Mouse (Mus musculus) CH12.LX (cell line): ENCODE data around the gene Hscb. TPM values are rescaled to one million over a fixed set of nuclear protein-coding genes. Genes with fewer than 3 reads are reported as not detected.

ENCODE experiments used
- DNase-seq: peaks from one replicate; pipeline ENCODE4 v3.0.0-alpha.2; 2013; ENCODE audit errors: extremely low read depth
- H3K27ac ChIP-seq: 2 replicates; pipeline ENCODE4 v1.5.1; 2012; ENCODE audit warnings: low read depth, mild to moderate bottlenecking, control low read depth, moderate library complexity; ENCODE audit not compliant: insufficient read depth
- H3K27me3 ChIP-seq: replicated peaks from 2 replicates; pipeline ENCODE3; 2012; ENCODE audit warnings: inconsistent platforms
- H3K36me3 ChIP-seq, 2 experiments: replicated peaks in 1 of 2; 2 replicates each; pipeline versions ENCODE3 to v1.6.1; 2012; ENCODE audit warnings: inconsistent platforms in 1 of 2, low read length in 1 of 2, mild to moderate bottlenecking in 1 of 2, mixed read lengths in 1 of 2, moderate library complexity in 1 of 2; ENCODE audit not compliant: control insufficient read depth in 1 of 2, insufficient read depth in 1 of 2
- H3K4me1 ChIP-seq, 2 experiments: 2 replicates each; pipeline ENCODE4 v1.6.1; 2012; ENCODE audit warnings: inconsistent platforms in 1 of 2, moderate library complexity in 1 of 2; ENCODE audit not compliant: insufficient read depth in 2 of 2, control insufficient read depth in 1 of 2
- H3K4me2 ChIP-seq: 2 replicates; pipeline ENCODE4 v1.6.1; 2012; ENCODE audit warnings: low read depth, mild to moderate bottlenecking, control low read depth; ENCODE audit not compliant: poor library complexity, insufficient read depth, severe bottlenecking
- H3K4me3 ChIP-seq, 3 experiments: fragments of 150-350 bp in 1 of 3; sonication (generic) in 1 of 3; replicated peaks in 1 of 3; 2 replicates each; pipeline versions ENCODE3 to v1.5.1; 2011 to 2012; ENCODE audit warnings: low read depth in 2 of 3, low read length in 2 of 3, mild to moderate bottlenecking in 2 of 3, moderate library complexity in 2 of 3, control low read depth in 1 of 3, improper control_type of control experiment in 1 of 3, inconsistent platforms in 1 of 3, mixed read lengths in 1 of 3; ENCODE audit not compliant: poor library complexity in 1 of 3
- H3K79me2 ChIP-seq: replicated peaks from 2 replicates; pipeline ENCODE4 v1.6.1; 2012; ENCODE audit warnings: mild to moderate bottlenecking, moderate library complexity; ENCODE audit not compliant: control insufficient read depth, poor library complexity, insufficient read depth, severe bottlenecking; ENCODE audit errors: extremely low read depth
- H3K9ac ChIP-seq: 2 replicates; pipeline ENCODE4 v1.6.1; 2012; ENCODE audit warnings: low read depth, mild to moderate bottlenecking, control low read depth, moderate library complexity; ENCODE audit not compliant: insufficient read depth
- H3K9me3 ChIP-seq: replicated peaks from 2 replicates; pipeline ENCODE3; 2012; ENCODE audit warnings: low read length, inconsistent platforms, mixed read lengths
- BHLHE40 ChIP-seq: IDR thresholded peaks from 2 replicates; pipeline ENCODE4 v1.6.1; 2011; ENCODE audit warnings: mild to moderate bottlenecking, low read depth, low read length, improper control_type of control experiment
- CTCF ChIP-seq, 2 experiments: IDR thresholded peaks in 1 of 2; conservative IDR thresholded peaks in 1 of 2; 2 replicates each; pipeline ENCODE4 v1.5.1; 2011 to 2012; ENCODE audit warnings: low read depth in 2 of 2, low read length in 2 of 2, improper control_type of control experiment in 1 of 2, inconsistent platforms in 1 of 2, mild to moderate bottlenecking in 1 of 2, moderate library complexity in 1 of 2
- ELF1 ChIP-seq: IDR thresholded peaks from 2 replicates; pipeline ENCODE4 v1.6.1; 2014; ENCODE audit warnings: low read depth, mild to moderate bottlenecking, inconsistent platforms, low read length, improper control_type of control experiment
- EP300 ChIP-seq: IDR thresholded peaks from 2 replicates; pipeline ENCODE4 v1.6.1; 2011; ENCODE audit warnings: low read length, improper control_type of control experiment
- KAT2A ChIP-seq: IDR thresholded peaks from 2 replicates; pipeline ENCODE4 v1.6.1; 2012; ENCODE audit warnings: low read length, improper control_type of control experiment, inconsistent platforms; ENCODE audit not compliant: insufficient replicate concordance
- MYC ChIP-seq: IDR thresholded peaks from 2 replicates; pipeline ENCODE4 v1.6.1; 2011; ENCODE audit warnings: low read depth, mild to moderate bottlenecking, improper control_type of control experiment, low read length
- NELFE ChIP-seq: IDR thresholded peaks from 2 replicates; pipeline ENCODE4 v1.6.1; 2011; ENCODE audit warnings: low read depth, low read length, improper control_type of control experiment
- POLR2A ChIP-seq: IDR thresholded peaks from 2 replicates; pipeline ENCODE4 v1.6.1; 2011; ENCODE audit warnings: low read depth, mild to moderate bottlenecking, improper control_type of control experiment, low read length
- RAD21 ChIP-seq: IDR thresholded peaks from 2 replicates; pipeline ENCODE4 v1.6.1; 2011; ENCODE audit warnings: low read depth, mild to moderate bottlenecking, low read length, improper control_type of control experiment, moderate library complexity
- SIN3A ChIP-seq: IDR thresholded peaks from 2 replicates; pipeline ENCODE4 v1.6.1; 2012; ENCODE audit warnings: low read length, improper control_type of control experiment, inconsistent platforms
- SMC3 ChIP-seq: IDR thresholded peaks from 2 replicates; pipeline ENCODE4 v1.6.1; 2011; ENCODE audit warnings: low read depth, low read length, improper control_type of control experiment
- TCF12 ChIP-seq: IDR thresholded peaks from 2 replicates; pipeline ENCODE4 v1.6.1; 2014; ENCODE audit warnings: low read depth, mild to moderate bottlenecking, inconsistent platforms, low read length, improper control_type of control experiment
- UBTF ChIP-seq: IDR thresholded peaks from 2 replicates; pipeline ENCODE4 v1.6.1; 2012; ENCODE audit warnings: low read depth, mild to moderate bottlenecking, inconsistent platforms, low read length, improper control_type of control experiment, moderate library complexity
- USF2 ChIP-seq: conservative IDR thresholded peaks from 2 replicates; pipeline ENCODE4 v1.6.1; 2011; ENCODE audit warnings: low read depth, low read length, improper control_type of control experiment
- ZC3H11A ChIP-seq: IDR thresholded peaks from 2 replicates; pipeline ENCODE4 v1.6.1; 2012; ENCODE audit warnings: low read depth, mild to moderate bottlenecking, inconsistent platforms, low read length, improper control_type of control experiment
- ZKSCAN1 ChIP-seq: IDR thresholded peaks from 2 replicates; pipeline ENCODE4 v1.6.1; 2012; ENCODE audit warnings: low read depth, inconsistent platforms, low read length, improper control_type of control experiment, borderline replicate concordance
- ZMIZ1 ChIP-seq: IDR thresholded peaks from 2 replicates; pipeline ENCODE4 v1.6.1; 2012; ENCODE audit warnings: low read depth, mild to moderate bottlenecking, inconsistent platforms, low read length, improper control_type of control experiment
- dilution Hi-C: fragments of 300-500 bp; cut with MboI; formaldehyde crosslinking; loops from 2 replicates; pipeline ENCODE4 v1.14.3; 2020; ENCODE audit warnings: low sequenced_read_pairs; ENCODE audit not compliant: extremely low pct_unique_long_range_greater_than_20kb, extremely low pct_ligation_motif_present
- in situ Hi-C: fragments of 300-500 bp; cut with MboI; formaldehyde crosslinking; loops from 3 replicates; pipeline ENCODE4 v1.14.3; 2019; ENCODE audit warnings: low sequenced_read_pairs, low pct_ligation_motif_present, low pct_unique_long_range_greater_than_20kb, mixed read lengths
- polyA plus RNA-seq: library from polyadenylated mRNA; unstranded; fragments of >175 nt; gene quantifications from 2 replicates; pipeline ENCODE4 v1.2.1, GENCODE M21; 2012; ENCODE audit warnings: low read depth; ENCODE audit not compliant: insufficient read length
- total RNA-seq, 2 experiments: library from RNA; depleted of rRNA; stranded (reverse); fragments of 300-350 nt in 1 of 2; fragments of >200 nt in 1 of 2; gene quantifications; 2 replicates each; pipeline ENCODE4 v1.2.3; 2012 to 2014

Gene Hscb
- total and polyA plus RNA-seq, 3 experiments, result 28.2 to 64.0 (median 59.5) TPM

GRCm38 (mm10) chr5:110827576-110827975 lies 12.0 kb downstream of the Hscb start (continued):
- no peak for TF ChIP-seq KAT2A
- TF ChIP-seq SIN3A, result no peak
- TF ChIP-seq ZMIZ1, result no peak
- TF ChIP-seq NELFE, result no peak
- no peak for TF ChIP-seq ZC3H11A
- no peak for TF ChIP-seq ZKSCAN1
- TF ChIP-seq BHLHE40, result no peak
- TF ChIP-seq CTCF (conservative IDR thresholded peaks at IDR 0.05 in 1 of 2, IDR thresholded peaks at IDR 0.05 in 1 of 2; ENCODE audit: low read depth in 2 of 2, low read length in 2 of 2), result no peak
- no peak for TF ChIP-seq POLR2A
- TF ChIP-seq SMC3, result no peak
- no peak for TF ChIP-seq RAD21
- no peak for TF ChIP-seq ELF1
- no peak for TF ChIP-seq MYC
- TF ChIP-seq UBTF, result no peak

DNA sequence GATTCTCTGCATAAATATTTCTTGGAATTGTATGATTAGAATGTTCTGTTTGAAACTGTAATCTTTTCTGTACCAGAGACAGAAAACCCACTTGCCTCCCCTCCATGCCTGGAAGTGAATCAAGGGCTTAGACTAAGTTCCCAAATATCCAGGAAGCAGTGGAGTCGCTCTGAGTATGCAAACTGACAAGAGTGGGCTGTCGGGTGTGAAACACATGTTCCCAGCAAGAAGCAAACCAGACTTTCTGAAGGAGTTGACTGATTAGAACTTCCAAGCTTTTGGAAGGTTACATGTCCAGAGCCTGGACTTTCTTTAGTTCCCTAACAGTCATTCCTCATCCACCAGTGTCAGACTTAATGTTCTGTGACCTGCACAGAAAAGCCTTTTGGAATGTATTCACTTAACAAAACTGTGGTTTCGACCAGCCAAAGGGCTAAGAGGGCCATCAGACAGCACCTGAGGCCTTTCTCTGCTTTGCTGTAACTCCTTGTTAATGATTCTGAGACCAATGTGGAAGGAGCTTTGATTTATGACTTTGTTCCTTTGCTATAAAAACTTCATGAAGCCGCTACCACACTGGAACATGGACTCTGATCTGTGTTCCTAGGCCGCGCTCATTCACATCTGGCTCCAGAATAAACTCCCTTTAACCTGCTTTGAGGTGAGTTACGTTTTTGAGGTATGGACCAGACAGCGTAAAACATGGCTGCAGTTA lies 12.6 kb downstream of the Hscb start:
- dilution Hi-C loops (no loop called here), in situ Hi-C loops (no loop called here)
- DNase-seq, result no peak
- peaks cover 0 to 7% of the 10 kb centered on the region in 2 experiments; a peak in 2 of 4 replicates for H3K4me1 ChIP-seq
- H3K4me3 ChIP-seq, result no peak overlapping the region
- peaks cover 6 to 33% of the 10 kb centered on the region in 2 experiments for H3K36me3 ChIP-seq
- TF ChIP-seq ZMIZ1 (no peak), ZC3H11A (no peak), SIN3A (no peak), POLR2A (no peak)
- no peak overlapping the region for H3K4me2 ChIP-seq
- no peak overlapping the region for H3K9ac ChIP-seq
- H3K27me3 ChIP-seq, result no peaks in the 10 kb centered on the region
- no peaks in the 10 kb centered on the region for H3K79me2 ChIP-seq
- no peak overlapping the region for H3K27ac ChIP-seq
- H3K9me3 ChIP-seq, result no peaks in the 10 kb centered on the region

GRCm38 (mm10) chr5:110824421-110824820 lies 15.2 kb downstream of the Hscb start:
- no peaks in the 10 kb centered on the region for H3K79me2 ChIP-seq
- in situ Hi-C loops, result no loop called here
- H3K27me3 ChIP-seq, result no peaks in the 10 kb centered on the region
- TF ChIP-seq NELFE (no peak), EP300 (no peak), MYC (no peak), TCF12 (no peak), SIN3A (no peak), ZKSCAN1 (no peak), CTCF (conservative IDR thresholded peaks at IDR 0.05 in 1 of 2, IDR thresholded peaks at IDR 0.05 in 1 of 2; ENCODE audit: low read depth in 2 of 2, low read length in 2 of 2) (no peak), SMC3 (no peak), USF2 (no peak), ZC3H11A (no peak), KAT2A (no peak)
- DNase-seq, result no peak
- H3K9me3 ChIP-seq, result no peaks in the 10 kb centered on the region
- H3K4me2 ChIP-seq, result no peak overlapping the region
- dilution Hi-C loops, result no loop called here
- peaks cover 0 to 7% of the 10 kb centered on the region in 2 experiments; a peak in 2 of 4 replicates for H3K4me1 ChIP-seq
- peaks cover 3 to 18% of the 10 kb centered on the region in 2 experiments for H3K36me3 ChIP-seq
- H3K27ac ChIP-seq, result no peak overlapping the region
- no peak overlapping the region for H3K9ac ChIP-seq
- H3K4me3 ChIP-seq, result no peak overlapping the region
